Mouse (Mus musculus) lung, postnatal 14 days (tissue): ENCODE measurements at regions not wholly inside any gene's neighbourhood (a gene's known extent, or its start where the extent isn't known, plus 50 kb on each side); places are given as distances from the start of the nearest gene placed in this dataset.

Experiments used
- DNase-seq: peaks from one replicate; pipeline ENCODE4 v3.0.0; 2021

GRCm38 (mm10) chrX:108608446-108608845 is 56.2 kb downstream of the Gm379 start:
- DNase-seq = no peak

GRCm38 (mm10) chrX:108599906-108600468 is 64.7 kb downstream of the Gm379 start:
- DNase-seq = no peak

- no peak for DNase-seq
Measured at GRCm38 (mm10) chrX:108561977-108562376, 102.7 kb downstream of the Gm379 start.

GRCm38 (mm10) chrX:108543149-108543548 is 121.5 kb downstream of the Gm379 start:
- DNase-seq = no peak

GRCm38 (mm10) chrX:108541410-108541809 is 123.3 kb downstream of the Gm379 start:
- no peak for DNase-seq

- peak; percentile 47 for DNase-seq
Measured at GRCm38 (mm10) chrX:108536995-108537394, 127.7 kb downstream of the Gm379 start.
